Mouse (Mus musculus): ENCODE measurements at regions not wholly inside any gene's neighbourhood (a gene's known extent, or its start where the extent isn't known, plus 50 kb on each side); places are given as distances from the start of the nearest gene placed in this dataset.
"Not testable (repeated sequence)": the region's sequence is repeated elsewhere in the genome, so short reads cannot be mapped to it uniquely, and the experiment has no call there.

- no peak for DNase-seq
These were observed 498.6 kb upstream of the Acvr2a start for GRCm38 (mm10) chr2:48315306-48315705.

DNA sequence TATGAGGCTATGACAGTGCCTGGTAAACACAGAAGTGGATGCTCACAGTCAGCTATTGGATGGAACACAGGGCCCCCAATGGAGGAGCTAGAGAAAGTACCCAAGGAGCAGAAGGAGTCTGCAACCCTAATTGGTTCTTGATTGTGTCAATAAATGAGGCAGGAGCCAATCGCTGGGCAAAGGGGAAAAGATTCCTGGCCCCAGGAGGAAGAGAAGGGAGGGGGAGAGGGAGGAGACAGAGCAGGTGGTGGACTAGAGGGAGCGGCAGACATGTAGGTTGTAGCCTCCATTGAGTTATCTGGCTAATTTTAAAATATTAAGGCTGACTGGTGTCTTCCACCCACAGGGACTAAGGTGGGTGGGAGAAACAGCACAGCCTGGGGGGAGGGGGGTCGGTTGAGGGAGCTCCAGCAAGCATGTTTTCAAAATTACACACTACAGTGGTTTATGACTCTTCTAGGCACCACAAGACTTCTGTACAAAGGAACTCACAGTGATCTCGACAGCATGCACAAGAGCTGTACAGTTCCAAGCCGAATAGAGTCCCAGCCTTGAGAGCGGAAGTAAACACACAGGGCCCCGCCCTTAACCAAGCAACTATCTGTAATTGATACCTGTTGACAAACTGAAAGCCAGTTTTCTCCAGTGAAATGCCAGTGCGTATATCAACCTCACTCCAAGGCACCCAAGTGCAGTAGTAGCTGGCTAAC lies 497.6 kb upstream of the Acvr2a start:
- no peak for DNase-seq

GRCm38 (mm10) chr2:48317821-48318220 lies 496.1 kb upstream of the Acvr2a start:
- DNase-seq, result no peak

DNA sequence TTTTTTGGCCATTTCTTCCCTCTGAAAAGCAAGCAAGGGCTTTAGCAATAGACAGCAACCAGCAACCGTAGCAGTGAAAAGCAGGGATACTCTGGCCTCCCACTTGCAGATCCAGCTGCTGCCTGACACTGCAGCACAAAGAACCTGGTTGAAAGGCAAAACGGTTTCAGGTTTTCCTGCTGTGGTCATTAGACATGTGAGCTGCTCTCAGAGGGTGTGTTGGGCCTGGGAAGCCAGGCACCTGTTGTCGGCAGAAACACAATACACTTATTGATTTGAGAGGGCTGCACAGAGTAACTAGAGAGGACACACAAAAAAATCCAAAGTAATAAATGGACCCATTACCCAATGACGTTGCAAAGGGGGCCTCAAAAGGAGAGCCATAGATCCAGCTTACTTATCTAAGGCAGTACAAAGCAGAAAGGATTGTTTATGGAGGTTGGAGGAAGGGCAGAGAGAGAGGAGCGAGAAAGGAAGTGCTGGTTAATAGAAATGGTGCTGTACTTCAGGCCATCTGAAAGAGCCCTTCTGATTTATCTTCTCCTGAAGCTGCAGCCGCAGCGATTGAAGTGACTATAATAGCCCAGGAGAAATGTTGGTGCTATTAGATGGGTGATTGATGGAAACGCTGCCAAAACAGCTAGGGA lies 495.4 kb upstream of the Acvr2a start:
- no peak for DNase-seq

GRCm38 (mm10) chr2:48321471-48321870 lies 492.4 kb upstream of the Acvr2a start:
- no peak for DNase-seq

GRCm38 (mm10) chr2:48322278-48322677 lies 491.6 kb upstream of the Acvr2a start:
- DNase-seq, result no peak

- DNase-seq, result no peak
These were observed 485.7 kb upstream of the Acvr2a start for GRCm38 (mm10) chr2:48328204-48328603.

- DNase-seq, result no peak
These were observed 481.1 kb upstream of the Acvr2a start for GRCm38 (mm10) chr2:48332783-48333182.

DNA sequence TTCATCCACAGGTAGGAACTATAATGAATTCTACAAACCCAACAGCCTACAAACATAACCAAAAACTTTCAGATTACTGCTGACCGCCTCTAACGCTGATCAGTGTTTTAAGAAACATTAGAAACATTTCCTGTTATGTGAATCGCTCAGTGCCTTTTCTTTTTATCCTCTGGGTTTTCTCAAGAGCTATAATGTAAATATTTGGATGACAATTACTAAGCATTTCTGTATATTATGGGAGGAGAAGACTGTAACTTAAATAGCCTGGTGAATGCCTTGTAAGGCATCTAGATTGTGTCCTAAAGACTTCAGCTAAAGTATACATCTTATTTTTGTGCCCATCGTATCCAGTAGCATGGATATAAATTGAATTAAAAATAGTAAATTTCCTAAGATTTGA lies 465.9 kb upstream of the Acvr2a start:
- no peak for DNase-seq

- DNase-seq, result no peak
These were observed 464.1 kb upstream of the Acvr2a start for GRCm38 (mm10) chr2:48349794-48350193.

DNA sequence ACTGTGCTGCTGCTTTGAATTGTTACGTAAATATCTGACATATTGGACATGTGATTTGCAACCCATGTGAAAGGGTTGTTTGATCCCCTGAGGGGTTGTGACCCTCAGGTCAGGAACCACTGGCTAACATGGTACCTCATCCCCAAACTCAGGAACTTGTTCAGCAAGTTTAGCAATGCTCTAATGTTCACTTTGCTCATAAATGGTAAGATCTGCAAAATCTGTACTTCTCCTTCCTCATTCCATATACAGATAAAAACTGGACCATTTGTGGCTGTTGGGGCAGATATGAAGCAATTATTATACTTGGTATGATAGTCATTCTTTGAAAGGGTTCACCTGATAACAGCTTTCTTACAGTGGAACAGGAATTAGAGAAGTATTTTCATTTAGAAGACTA lies 463.7 kb upstream of the Acvr2a start:
- no peak for DNase-seq

DNA sequence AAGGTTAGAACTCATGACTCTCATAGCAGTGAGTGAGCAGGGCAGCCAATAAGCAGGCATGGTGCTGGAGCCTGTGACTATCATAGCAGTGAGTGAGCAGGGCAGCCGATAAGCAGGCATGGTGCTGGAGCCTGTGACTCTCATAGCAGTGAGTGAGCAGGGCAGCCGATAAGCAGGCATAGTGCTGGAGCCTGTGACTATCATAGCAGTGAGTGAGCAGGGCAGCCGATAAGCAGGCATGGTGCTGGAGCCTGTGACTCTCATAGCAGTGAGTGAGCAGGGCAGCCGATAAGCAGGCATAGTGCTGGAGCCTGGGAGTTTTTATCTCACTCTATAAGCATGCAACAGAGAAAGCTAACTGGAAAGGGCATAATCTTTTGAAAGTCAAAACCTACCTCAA lies 442.3 kb upstream of the Acvr2a start:
- not testable (repeated sequence) for DNase-seq

GRCm38 (mm10) chr2:48373086-48373485 lies 440.8 kb upstream of the Acvr2a start:
- no peak for DNase-seq

GRCm38 (mm10) chr2:48374302-48374701 lies 439.6 kb upstream of the Acvr2a start:
- no peak for DNase-seq

- DNase-seq, result no peak
These were observed 435.7 kb upstream of the Acvr2a start for GRCm38 (mm10) chr2:48378160-48378559.

GRCm38 (mm10) chr2:48378749-48379148 lies 435.2 kb upstream of the Acvr2a start:
- no peak for DNase-seq

DNA sequence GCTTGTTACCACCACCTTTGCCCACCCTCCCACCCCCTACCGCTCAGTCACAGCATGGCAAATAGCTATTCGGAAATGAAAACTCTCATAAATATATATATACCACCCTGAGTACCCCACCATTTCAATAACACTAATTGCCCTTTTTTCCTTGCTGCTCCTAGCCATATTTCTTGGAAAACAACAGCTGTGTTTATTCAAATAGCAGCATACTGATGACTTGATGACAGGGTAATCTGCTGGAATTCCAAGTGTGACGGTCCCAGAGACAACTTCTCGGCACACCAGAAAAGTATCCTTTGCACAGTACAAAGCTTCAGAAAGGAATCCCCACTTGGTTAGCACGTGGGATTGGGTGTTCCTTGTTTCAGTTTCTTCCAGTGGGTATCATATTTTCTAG lies 433.8 kb upstream of the Acvr2a start:
- DNase-seq, result no peak

DNA sequence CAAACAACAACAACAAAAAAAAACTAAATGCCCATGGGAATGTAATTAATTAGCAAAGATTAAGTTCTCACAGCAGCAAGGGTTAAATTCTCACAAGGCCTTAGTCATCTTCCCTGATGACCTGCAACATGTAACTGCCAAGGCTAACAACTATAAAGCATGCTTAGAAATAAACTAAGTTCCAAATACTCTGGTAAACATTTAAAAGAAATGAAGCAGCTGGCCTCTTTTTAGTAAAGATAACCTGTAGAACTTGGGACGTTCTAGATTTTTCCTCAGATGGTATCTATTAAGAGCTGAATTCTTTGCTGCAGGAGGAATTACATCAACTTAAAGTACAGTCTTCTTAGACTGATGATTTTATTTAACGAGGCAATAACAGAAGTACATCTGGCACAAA lies 433.1 kb upstream of the Acvr2a start:
- DNase-seq, result no peak

DNA sequence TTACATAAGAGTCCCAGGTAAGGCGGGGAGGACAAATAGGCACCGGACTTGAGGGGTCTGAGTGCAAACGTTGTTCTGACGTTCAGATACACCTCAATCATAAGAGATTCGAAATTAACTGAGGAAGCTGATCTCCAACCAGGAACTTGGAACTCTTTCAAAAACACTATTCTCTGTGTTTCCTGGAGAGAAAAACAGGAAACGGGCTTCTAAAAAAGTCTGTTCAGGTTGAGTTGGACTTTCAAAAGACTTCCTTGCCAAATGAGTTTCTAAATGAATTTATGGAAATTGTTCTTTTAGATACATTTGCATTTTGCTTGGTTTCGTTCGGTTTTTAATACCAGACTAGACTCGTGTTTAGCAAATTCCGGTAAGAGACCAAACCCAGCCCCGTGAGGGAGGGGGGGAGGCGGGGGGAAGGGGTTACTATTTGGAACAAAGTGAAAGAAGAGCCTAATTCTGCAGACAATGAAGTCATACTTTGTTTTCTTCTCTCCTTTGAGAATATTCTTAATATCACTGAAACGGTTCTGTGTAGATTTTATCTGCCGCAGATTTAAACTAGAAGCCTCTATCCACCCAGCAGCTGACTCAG lies 432.3 kb upstream of the Acvr2a start:
- no peak for DNase-seq

- no peak for DNase-seq
These were observed 415.4 kb upstream of the Acvr2a start for GRCm38 (mm10) chr2:48398504-48398903.

DNA sequence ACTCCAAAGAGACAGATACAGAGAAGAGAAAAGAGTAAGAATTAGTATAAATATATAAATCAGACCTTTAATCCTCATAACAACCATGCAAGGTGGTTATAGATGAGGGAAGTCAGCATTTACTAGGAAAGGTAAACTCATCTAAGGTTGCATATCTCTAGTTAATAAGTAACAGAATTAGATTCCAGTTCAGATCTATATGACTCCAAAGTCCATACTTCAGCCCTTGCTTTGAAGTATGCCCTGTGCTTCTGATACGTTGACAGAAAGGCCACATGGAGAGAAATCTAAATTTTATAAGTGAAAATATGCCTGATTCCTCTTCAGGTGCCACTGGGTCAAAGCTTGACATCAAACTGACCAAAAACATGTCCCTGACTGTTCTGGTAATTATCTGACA lies 414.7 kb upstream of the Acvr2a start:
- DNase-seq, result no peak

GRCm38 (mm10) chr2:48402813-48403212 lies 411.1 kb upstream of the Acvr2a start:
- no peak for DNase-seq

- DNase-seq, result no peak
These were observed 409.4 kb upstream of the Acvr2a start for GRCm38 (mm10) chr2:48404460-48404859.

DNA sequence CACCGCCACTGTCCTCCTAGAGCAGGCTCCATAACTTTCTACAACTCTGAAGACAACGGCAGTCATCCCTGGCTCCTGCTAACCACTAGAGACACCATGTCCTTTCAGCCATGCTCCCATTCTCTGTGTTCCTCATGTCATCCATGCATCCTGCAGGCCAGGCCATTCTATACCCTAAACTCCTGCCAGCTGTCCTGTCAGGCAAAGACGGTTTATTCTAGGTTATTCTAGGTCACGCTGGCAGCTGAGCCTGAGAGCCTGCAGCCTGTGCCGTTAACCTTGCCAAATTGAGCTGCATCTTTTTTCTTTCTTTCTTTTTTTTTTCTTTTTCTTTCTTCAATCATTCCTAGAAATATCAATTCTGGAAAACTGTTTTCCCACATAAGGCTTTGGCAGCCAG lies 406.0 kb upstream of the Acvr2a start:
- no peak for DNase-seq

DNA sequence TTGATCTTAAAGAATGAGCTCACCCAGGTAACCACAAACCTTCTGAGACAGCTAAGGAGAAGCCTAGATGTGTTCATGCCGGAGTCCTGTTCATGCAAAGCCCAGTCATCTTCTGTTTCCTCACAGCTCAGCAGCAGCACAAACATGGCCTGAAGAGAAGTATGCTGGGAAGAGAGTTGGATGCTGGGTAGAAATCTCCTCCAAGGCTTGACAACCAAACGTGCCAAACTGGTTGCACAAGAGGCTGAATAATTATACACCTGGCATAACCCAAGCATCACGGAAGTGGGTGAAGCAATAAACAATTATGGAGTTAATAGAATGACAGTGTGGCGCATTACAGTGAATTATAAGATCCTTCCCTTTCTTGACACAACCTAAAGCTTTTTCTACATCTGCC lies 404.0 kb upstream of the Acvr2a start:
- DNase-seq, result no peak
